ENCODE assay signal across 9 mouse cellular contexts in genomic region chr16:38376163-38376840, GRCm38 (mm10). TPM values are rescaled to one million over a fixed set of nuclear protein-coding genes. Genes with fewer than 3 reads are reported as not detected.
DNase-seq lines count a peak whose midpoint lies in the region; ATAC-seq and TF ChIP-seq lines count a peak whose summit lies in the region.
"Had no signal": no experiment of that assay in that cellular context is flagged by ENCODE, and none has a peak within 500 bp of the region (broad histone marks: within the 10 kb centered on the region; RNA-seq: fewer than 3 reads in every experiment).

No protein-coding gene starts in this region.

- peaks cover 2% of the 10 kb centered on the region for H3K27me3 ChIP-seq in CH12.LX (replicated peaks)
- H3K27me3 ChIP-seq in hindbrain, embryonic 15.5 days: no peaks in the 10 kb centered on the region

- TF ChIP-seq EP300 in CH12.LX (IDR thresholded peaks at IDR 0.05; ENCODE audit: low read length): peak; percentile 44; the same call in 1 of the 2 replicates

- H3K79me2 ChIP-seq in CH12.LX (replicated peaks; ENCODE audit: control insufficient read depth, extremely low read depth, insufficient read depth, poor library complexity, severe bottlenecking): no peaks in the 10 kb centered on the region

- peak in 1 of 2 experiments; percentile 55; a peak in 2 of 4 replicates for TF ChIP-seq CTCF in CH12.LX (conservative IDR thresholded peaks at IDR 0.05 in 1 of 2, IDR thresholded peaks at IDR 0.05 in 1 of 2; ENCODE audit: low read depth in 2 of 2, low read length in 2 of 2)
- TF ChIP-seq CTCF in bone marrow macrophage, adult 2 months (IDR thresholded peaks at IDR 0.05; ENCODE audit: low read depth, low read length): no peak

- H3K27ac ChIP-seq in CH12.LX (ENCODE audit: insufficient read depth, low read depth): peak overlapping the region; percentile 93
- H3K27ac ChIP-seq in bone marrow macrophage, adult 2 months (ENCODE audit: insufficient read depth, low read depth, low read length): peak overlapping the region; percentile 61
- H3K27ac ChIP-seq in hindbrain, embryonic 15.5 days (replicated peaks): peak overlapping the region; percentile 79

- TF ChIP-seq POLR2A in CH12.LX (IDR thresholded peaks at IDR 0.05; ENCODE audit: low read depth, low read length): peak; percentile 67
- TF ChIP-seq POLR2A in bone marrow macrophage, adult 2 months (IDR thresholded peaks at IDR 0.05; ENCODE audit: borderline replicate concordance, low read depth, low read length): no peak

- ATAC-seq in hindbrain, embryonic 15.5 days (ENCODE audit: low FRiP score, low read depth): peak; percentile 88

- WGBS in hindbrain, embryonic 15.5 days: 26% methylated on average over 17 of the region's 17 CpGs

- H3K4me1 ChIP-seq in CH12.LX (ENCODE audit: control insufficient read depth in 1 of 2, insufficient read depth in 2 of 2): peaks cover 58 to 90% of the 10 kb centered on the region in 2 experiments
- peaks cover 4% of the 10 kb centered on the region; the same call in 1 of the 2 replicates for H3K4me1 ChIP-seq in bone marrow macrophage, adult 2 months (ENCODE audit: control insufficient read depth, insufficient read depth, low read length)
- peaks cover 12% of the 10 kb centered on the region for H3K4me1 ChIP-seq in hindbrain, embryonic 15.5 days (replicated peaks)

- in situ Hi-C loops in CH12.LX (cut with MboI; ENCODE audit: low pct_ligation_motif_present, low pct_unique_long_range_greater_than_20kb, low sequenced_read_pairs): no loop called here

- no peaks in the 10 kb centered on the region for H3K36me3 ChIP-seq in CH12.LX (replicated peaks in 1 of 2; ENCODE audit: control insufficient read depth in 1 of 2, insufficient read depth in 1 of 2, low read length in 1 of 2)
- H3K36me3 ChIP-seq in hindbrain, embryonic 15.5 days: no peaks in the 10 kb centered on the region

- peak overlapping the region; percentile 59 for H3K4me2 ChIP-seq in CH12.LX (ENCODE audit: insufficient read depth, low read depth, poor library complexity, severe bottlenecking)
- peak overlapping the region; percentile 49 for H3K4me2 ChIP-seq in hindbrain, embryonic 15.5 days

- peak overlapping the region in 1 of 3 experiments; percentile 3 for H3K4me3 ChIP-seq in CH12.LX (replicated peaks in 1 of 3; ENCODE audit: low read depth in 2 of 3, low read length in 2 of 3, poor library complexity in 1 of 3)
- peak overlapping the region; percentile 64 for H3K4me3 ChIP-seq in bone marrow macrophage, adult 2 months (ENCODE audit: insufficient read depth, low read length)
- H3K4me3 ChIP-seq in hindbrain, embryonic 15.5 days: peak overlapping the region; percentile 26

- H3K9ac ChIP-seq in CH12.LX (ENCODE audit: insufficient read depth, low read depth): peak overlapping the region; percentile 54
- peak overlapping the region; percentile 32 for H3K9ac ChIP-seq in hindbrain, embryonic 15.5 days

- DNase-seq in CH12.LX (ENCODE audit: extremely low read depth): no peak
- DNase-seq in fibroblast of lung, adult 2 months (ENCODE audit: low read depth): peak; percentile 31
- peak; percentile 69 to 71 for DNase-seq in layer of hippocampus, postnatal 14 days (ENCODE audit: low spot score in 2 of 2)
- peak; percentile 28 for DNase-seq in lung, postnatal 25 days (ENCODE audit: low spot score)
- peak; percentile 69 for DNase-seq in retina, postnatal 7 days (ENCODE audit: low read depth, low spot score)
- no peak for DNase-seq in urinary bladder, postnatal 14 days (ENCODE audit: low spot score)

- H3K9me3 ChIP-seq in CH12.LX (replicated peaks; ENCODE audit: low read length): no peaks in the 10 kb centered on the region
- H3K9me3 ChIP-seq in hindbrain, embryonic 15.5 days: no peaks in the 10 kb centered on the region

- dilution Hi-C loops in CH12.LX (cut with MboI; ENCODE audit: extremely low pct_ligation_motif_present, extremely low pct_unique_long_range_greater_than_20kb, low sequenced_read_pairs): no loop called here

- TF ChIP-seq RAD21 in CH12.LX (IDR thresholded peaks at IDR 0.05; ENCODE audit: low read depth, low read length): peak; percentile 56

TF ChIP-seq in CH12.LX, 34 proteins besides CTCF, POLR2A, EP300 and RAD21:
- TF ChIP-seq NRF1 (IDR thresholded peaks at IDR 0.05; ENCODE audit: low read depth, low read length) (peak; percentile 85), UBTF (IDR thresholded peaks at IDR 0.05; ENCODE audit: low read depth, low read length) (0 out of 2 replicates have a peak, but pooled peaks have one; percentile 8), HCFC1 (IDR thresholded peaks at IDR 0.05; ENCODE audit: low read depth, low read length) (no peak), ZMIZ1 (IDR thresholded peaks at IDR 0.05; ENCODE audit: low read depth, low read length) (no peak; the same call in 1 of the 2 replicates), MAX (IDR thresholded peaks at IDR 0.05; ENCODE audit: low read length) (no peak), IRF4 (IDR thresholded peaks at IDR 0.05; ENCODE audit: low read depth, low read length) (peak; percentile 50), NELFE (IDR thresholded peaks at IDR 0.05; ENCODE audit: low read depth, low read length) (peak; percentile 18; the same call in 1 of the 2 replicates), ZNF384 (IDR thresholded peaks at IDR 0.05; ENCODE audit: low read depth, low read length) (no peak), JUND (conservative IDR thresholded peaks at IDR 0.05; ENCODE audit: low read depth, low read length) (no peak), CHD1 (IDR thresholded peaks at IDR 0.05; ENCODE audit: low read depth, low read length) (no peak), RCOR1 (conservative IDR thresholded peaks at IDR 0.05; ENCODE audit: low read depth, low read length) (0 out of 2 replicates have a peak, but pooled peaks have one; percentile 16), MAZ (IDR thresholded peaks at IDR 0.05; ENCODE audit: low read depth, low read length) (peak; percentile 73; the same call in 1 of the 2 replicates), MYC (IDR thresholded peaks at IDR 0.05; ENCODE audit: low read depth, low read length) (peak; percentile 43; the same call in 1 of the 2 replicates), KAT2A (IDR thresholded peaks at IDR 0.05; ENCODE audit: insufficient replicate concordance, low read length) (no peak), TCF12 (IDR thresholded peaks at IDR 0.05; ENCODE audit: low read depth, low read length) (peak; percentile 46), POLR2AphosphoS2 (IDR thresholded peaks at IDR 0.05; ENCODE audit: low read depth, low read length) (no peak), USF1 (IDR thresholded peaks at IDR 0.05; ENCODE audit: low read depth, low read length) (no peak), USF2 (conservative IDR thresholded peaks at IDR 0.05; ENCODE audit: low read depth, low read length) (no peak), SMC3 (IDR thresholded peaks at IDR 0.05; ENCODE audit: low read depth, low read length) (peak; percentile 52; the same call in 1 of the 2 replicates)

RNA-seq across cellular contexts. Expression of gene Popdc2, which starts 14.3 kb away (rescaled TPM):
- total RNA-seq in CH12.LX (2012; rRNA removed) (1.0 and 3.6 TPM in 2 replicates), CH12.LX (2014; rRNA removed) (0.17 and 0.30 TPM in 2 replicates)
- polyA plus RNA-seq in CH12.LX (2012; ENCODE audit: insufficient read length, low read depth): 0.35 and 1.1 TPM in 2 replicates
- not detected in 2 replicates for polyA plus RNA-seq in bone marrow macrophage, adult 2 months (2012; ENCODE audit: insufficient read depth, insufficient read length, missing spikeins)
- polyA plus RNA-seq in hindbrain, embryonic 15.5 days (2015; fragmentation: Nextera tagmentation; extraction: Ambion mirVana): 0.33 and 0.52 TPM in 2 replicates
- under 1 TPM; 0.43 to 0.44 TPM for total RNA-seq in layer of hippocampus, postnatal 14 days (2021)

RNA-seq across cellular contexts. Expression of gene Gm21987, which starts 29.5 kb away (rescaled TPM):
- total RNA-seq in CH12.LX (2012; rRNA removed): 0.42 TPM in 1 of 2 replicates, not detected in the other
- not detected in 2 replicates for total RNA-seq in CH12.LX (2014; rRNA removed)
- polyA plus RNA-seq in CH12.LX (2012; ENCODE audit: insufficient read length, low read depth): 0.87 TPM in 1 of 2 replicates, not detected in the other
- not detected in 2 replicates for polyA plus RNA-seq in bone marrow macrophage, adult 2 months (2012; ENCODE audit: insufficient read depth, insufficient read length, missing spikeins)
- not detected in 2 replicates for polyA plus RNA-seq in hindbrain, embryonic 15.5 days (2015; fragmentation: Nextera tagmentation; extraction: Ambion mirVana)
- not detected for total RNA-seq in layer of hippocampus, postnatal 14 days (2021)
- polyA plus RNA-seq: testis, adult 2 months had no signal

RNA-seq across cellular contexts. Expression of gene Cox17, which starts 29.5 kb away (rescaled TPM):
- total RNA-seq in CH12.LX (2012; rRNA removed) (643 and 706 TPM in 2 replicates), CH12.LX (2014; rRNA removed) (410 and 438 TPM in 2 replicates)
- polyA plus RNA-seq in CH12.LX (2012; ENCODE audit: insufficient read length, low read depth): 533 and 622 TPM in 2 replicates
- 115 and 119 TPM in 2 replicates for polyA plus RNA-seq in bone marrow macrophage, adult 2 months (2012; ENCODE audit: insufficient read depth, insufficient read length, missing spikeins)
- 74.4 and 94.5 TPM in 2 replicates for polyA plus RNA-seq in hindbrain, embryonic 15.5 days (2015; fragmentation: Nextera tagmentation; extraction: Ambion mirVana)
- total RNA-seq in layer of hippocampus, postnatal 14 days (2021): 10 to 100 TPM; 94.9 to 97.0 TPM

RNA-seq across cellular contexts. Expression of gene Maats1, which starts 34.4 kb away (rescaled TPM):
- 3.9 TPM in 2 replicates for total RNA-seq in CH12.LX (2012; rRNA removed)
- total RNA-seq in CH12.LX (2014; rRNA removed): 1.7 and 1.9 TPM in 2 replicates
- 2.0 and 2.9 TPM in 2 replicates for polyA plus RNA-seq in CH12.LX (2012; ENCODE audit: insufficient read length, low read depth)
- not detected in 2 replicates for polyA plus RNA-seq in bone marrow macrophage, adult 2 months (2012; ENCODE audit: insufficient read depth, insufficient read length, missing spikeins)
- polyA plus RNA-seq in hindbrain, embryonic 15.5 days (2015; fragmentation: Nextera tagmentation; extraction: Ambion mirVana): 1.1 and 1.4 TPM in 2 replicates
- total RNA-seq in layer of hippocampus, postnatal 14 days (2021): 1 to 10 TPM; 1.1 to 2.0 TPM

RNA-seq across cellular contexts. Expression of gene Pla1a, which starts 56.6 kb away (rescaled TPM):
- total RNA-seq in CH12.LX (2012; rRNA removed): 20.6 and 27.9 TPM in 2 replicates
- 12.3 and 14.3 TPM in 2 replicates for total RNA-seq in CH12.LX (2014; rRNA removed)
- polyA plus RNA-seq in CH12.LX (2012; ENCODE audit: insufficient read length, low read depth): 9.3 and 11.0 TPM in 2 replicates
- not detected in 2 replicates for polyA plus RNA-seq in bone marrow macrophage, adult 2 months (2012; ENCODE audit: insufficient read depth, insufficient read length, missing spikeins)
- polyA plus RNA-seq in hindbrain, embryonic 15.5 days (2015; fragmentation: Nextera tagmentation; extraction: Ambion mirVana): 0.43 and 0.45 TPM in 2 replicates
- total RNA-seq in layer of hippocampus, postnatal 14 days (2021): under 1 TPM; 0.60 to 0.76 TPM

Comparison
In these comparisons a context has a peak if more than half of its experiments do, and no peak if none do; other contexts are left out.
1. DNase-seq: peak in fibroblast of lung, adult 2 months (single experiment), layer of hippocampus, postnatal 14 days (2 of 2), lung, postnatal 25 days (single experiment) and retina, postnatal 7 days (single experiment); none in CH12.LX (single experiment) and urinary bladder, postnatal 14 days (single experiment).
2. Peak in every context shown above with its lines, with median percentiles within 50 percentile points of each other: H3K27ac ChIP-seq.